Comparison of ENCODE assay signal across 8 mouse cellular contexts in the genomic region with DNA sequence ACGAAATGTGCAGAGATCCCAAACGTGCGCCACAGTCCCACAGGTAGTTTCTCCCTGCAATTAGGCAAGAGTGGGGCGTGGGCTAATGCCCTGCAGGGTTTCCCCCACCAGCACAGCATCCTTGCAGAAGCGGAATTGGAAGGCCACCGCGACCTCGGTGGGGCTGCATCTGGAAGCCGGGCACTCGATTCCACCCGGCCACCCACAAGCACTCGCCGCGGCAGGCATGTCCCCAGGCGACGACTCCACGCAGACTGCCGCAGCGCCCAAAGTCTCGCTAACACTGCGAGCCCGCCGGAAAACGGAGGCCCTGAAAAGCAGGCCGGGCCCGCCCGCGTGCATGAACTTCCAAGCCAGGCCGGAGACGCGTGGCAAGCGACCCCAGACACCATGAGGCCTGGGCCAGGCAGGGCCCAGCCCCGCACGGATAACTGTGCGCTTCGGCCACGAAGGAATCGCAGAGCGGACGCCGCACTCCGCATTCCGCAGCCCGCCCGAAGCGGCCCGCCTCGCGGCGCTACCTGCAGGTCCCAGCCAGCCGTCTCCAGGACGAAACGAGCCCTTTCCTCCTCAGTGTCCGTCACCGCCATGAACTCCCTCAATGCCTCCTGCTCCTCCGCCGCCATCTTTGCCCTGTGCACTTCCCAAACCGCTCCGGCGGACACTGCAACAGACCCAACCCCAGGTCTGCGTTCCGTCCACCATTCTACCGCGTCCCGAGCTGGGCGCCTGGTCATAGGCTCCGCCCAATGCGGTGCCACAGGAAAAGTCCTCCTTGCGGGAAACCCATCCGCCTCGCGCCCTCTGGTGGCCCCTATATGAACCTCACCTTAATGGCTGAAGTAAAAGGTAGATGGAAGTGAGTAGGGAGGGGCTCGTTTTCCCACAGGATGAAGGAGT.
DNase-seq lines count a peak whose midpoint lies in the region; ATAC-seq lines count a peak whose summit lies in the region.
"Not testable (repeated sequence)": the region's sequence is repeated elsewhere in the genome, so short reads cannot be mapped to it uniquely, and the experiment has no call there.

No protein-coding gene starts in this region.

- not testable (repeated sequence) for H3K36me3 ChIP-seq in hindbrain, embryonic 15.5 days

- peak; percentile 74 for DNase-seq in T-cell, adult 2 months (ENCODE audit: low spot score)
- peak; percentile 81 to 84 for DNase-seq in cerebellum, postnatal 25 days
- DNase-seq in gastrocnemius, adult 18-20 months (ENCODE audit: low spot score), result peak; percentile 71
- peak; percentile 52 to 70 for DNase-seq in left cerebral cortex, adult 18-20 months (ENCODE audit: low spot score in 2 of 2)
- peak; percentile 86 to 92 for DNase-seq in lung, postnatal 4 days
- DNase-seq in retina, postnatal 7 days (ENCODE audit: low read depth, low spot score), result peak; percentile 77
- peak; percentile 74 to 79 for DNase-seq in urinary bladder, adult 18-20 months (ENCODE audit: low spot score in 2 of 2)

- peak overlapping the region; percentile 46 for H3K4me3 ChIP-seq in hindbrain, embryonic 15.5 days

- 11% methylated on average over 72 of the region's 73 CpGs for WGBS in hindbrain, embryonic 15.5 days

- not testable (repeated sequence) for H3K4me1 ChIP-seq in hindbrain, embryonic 15.5 days (replicated peaks)

- ATAC-seq in hindbrain, embryonic 15.5 days (ENCODE audit: low FRiP score, low read depth), result peak; percentile 100

- not testable (repeated sequence) for H3K27me3 ChIP-seq in hindbrain, embryonic 15.5 days

- H3K4me2 ChIP-seq in hindbrain, embryonic 15.5 days, result peak overlapping the region; percentile 50

- H3K9ac ChIP-seq in hindbrain, embryonic 15.5 days, result peak overlapping the region; percentile 68

- H3K9me3 ChIP-seq in hindbrain, embryonic 15.5 days, result not testable (repeated sequence)

- peak overlapping the region; percentile 72 for H3K27ac ChIP-seq in hindbrain, embryonic 15.5 days (replicated peaks)

Comparison
In these comparisons a context has a peak if more than half of its experiments do, and no peak if none do; other contexts are left out.
1. Peak in every context shown above with its lines: DNase-seq, ATAC-seq, H3K4me3 ChIP-seq and H3K27ac ChIP-seq.